In the genomic region with DNA sequence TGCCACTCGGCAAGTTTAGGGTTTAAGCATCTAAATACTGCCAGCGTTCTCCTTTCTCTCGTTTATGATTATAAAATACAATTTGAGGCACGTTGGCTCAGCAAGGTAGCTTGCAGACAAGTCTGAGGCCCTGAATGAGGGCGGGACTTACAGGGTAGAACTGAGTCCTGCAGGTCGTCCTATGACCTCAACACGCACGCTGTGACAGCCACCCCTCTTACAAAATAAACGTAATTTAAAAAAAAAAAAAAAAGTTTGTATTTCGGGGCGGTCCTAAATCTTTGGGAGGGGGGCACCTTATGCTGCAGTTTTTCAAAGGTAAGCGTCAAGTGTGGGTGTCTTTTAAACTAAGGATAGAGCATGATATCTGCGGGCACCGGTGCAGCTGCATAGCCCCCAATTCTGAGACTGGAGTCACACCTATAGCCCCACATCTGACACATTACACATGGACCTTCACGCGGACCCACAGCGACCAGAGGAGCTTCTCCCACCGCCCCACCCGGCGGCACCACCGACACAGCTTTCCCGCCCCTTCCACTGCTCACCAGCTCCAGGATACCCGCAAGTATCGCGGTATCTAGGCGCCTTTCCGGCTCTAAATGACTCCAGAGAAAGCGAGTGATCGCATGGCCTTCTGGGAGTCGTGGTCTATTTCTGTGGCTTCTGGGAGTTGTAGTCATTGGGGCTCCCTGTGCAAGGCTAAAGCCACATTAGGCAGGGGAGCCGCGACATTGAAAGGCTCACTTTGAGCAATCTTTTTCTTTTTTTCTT, we compare ENCODE assay signal across 7 mouse cellular contexts. TPM values are rescaled to one million over a fixed set of nuclear protein-coding genes. Genes with fewer than 3 reads are reported as not detected.
DNase-seq lines count a peak whose midpoint lies in the region; ATAC-seq lines count a peak whose summit lies in the region.

A gene (minus strand): TSS at position 603 of the 774 bp plus-strand sequence.

- DNase-seq in adrenal gland, postnatal 14 days: peak; percentile 94
- peak; percentile 98 for DNase-seq in embryonic facial prominence, embryonic 11.5 days (ENCODE audit: low spot score)
- peak; percentile 96 for DNase-seq in kidney, adult 11 months
- DNase-seq in limb, embryonic 10.5 days (ENCODE audit: low spot score): peak; percentile 91
- DNase-seq in spleen, adult 12 weeks (ENCODE audit: low spot score): peak; percentile 79

- no peaks in the 10 kb centered on the region for H3K36me3 ChIP-seq in embryonic facial prominence, embryonic 11.5 days (replicated peaks; ENCODE audit: control insufficient read depth, insufficient read depth, low read depth, low read length)
- no peaks in the 10 kb centered on the region for H3K36me3 ChIP-seq in limb, embryonic 10.5 days
- peaks cover 40% of the 10 kb centered on the region for H3K36me3 ChIP-seq in midbrain, embryonic 13.5 days

- H3K4me3 ChIP-seq in embryonic facial prominence, embryonic 11.5 days (ENCODE audit: low read depth, low read length): peak within 1 kb of the TSS; percentile 43
- peak within 1 kb of the TSS; percentile 62 for H3K4me3 ChIP-seq in limb, embryonic 10.5 days
- peak within 1 kb of the TSS; percentile 52 for H3K4me3 ChIP-seq in midbrain, embryonic 13.5 days (replicated peaks)

- ATAC-seq in embryonic facial prominence, embryonic 11.5 days (replicated peaks; ENCODE audit: insufficient number of reproducible peaks, low FRiP score, low TSS enrichment, low read depth): peak; percentile 92
- ATAC-seq in granulocyte monocyte progenitor cell, adult 5-6 weeks (replicated peaks; ENCODE audit: poor library complexity, severe bottlenecking): peak; percentile 96
- ATAC-seq in midbrain, embryonic 13.5 days: peak; percentile 98

- peak within 1 kb of the TSS; percentile 61 for H3K4me2 ChIP-seq in embryonic facial prominence, embryonic 11.5 days (ENCODE audit: low read depth, low read length)
- H3K4me2 ChIP-seq in midbrain, embryonic 13.5 days (replicated peaks): peak within 1 kb of the TSS; percentile 61

- WGBS in embryonic facial prominence, embryonic 11.5 days: 4% methylated on average over 32 of the region's 32 CpGs
- WGBS in limb, embryonic 10.5 days: 4% methylated on average over 32 of the region's 32 CpGs
- 3% methylated on average over 32 of the region's 32 CpGs for WGBS in midbrain, embryonic 13.5 days

- no peaks in the 10 kb centered on the region for H3K4me1 ChIP-seq in embryonic facial prominence, embryonic 11.5 days (ENCODE audit: control insufficient read depth, insufficient read depth, low read length)
- peaks cover 18% of the 10 kb centered on the region for H3K4me1 ChIP-seq in limb, embryonic 10.5 days
- H3K4me1 ChIP-seq in midbrain, embryonic 13.5 days (replicated peaks): peaks cover 7% of the 10 kb centered on the region

- H3K27ac ChIP-seq in embryonic facial prominence, embryonic 11.5 days (replicated peaks; ENCODE audit: low read depth, low read length): no peak within 1 kb of the TSS; the same call in 1 of the 2 replicates
- peak within 1 kb of the TSS; percentile 90 for H3K27ac ChIP-seq in limb, embryonic 10.5 days
- peak within 1 kb of the TSS; percentile 69; the same call in 1 of the 2 replicates for H3K27ac ChIP-seq in midbrain, embryonic 13.5 days

- H3K9me3 ChIP-seq in embryonic facial prominence, embryonic 11.5 days (replicated peaks; ENCODE audit: control insufficient read depth, low read length): no peaks in the 10 kb centered on the region
- H3K9me3 ChIP-seq in limb, embryonic 10.5 days (replicated peaks): no peaks in the 10 kb centered on the region
- H3K9me3 ChIP-seq in midbrain, embryonic 13.5 days: no peaks in the 10 kb centered on the region

- peak within 1 kb of the TSS; percentile 78 for H3K9ac ChIP-seq in embryonic facial prominence, embryonic 11.5 days (replicated peaks; ENCODE audit: low read length)
- H3K9ac ChIP-seq in midbrain, embryonic 13.5 days (replicated peaks): peak within 1 kb of the TSS; percentile 73

- no peaks in the 10 kb centered on the region for H3K27me3 ChIP-seq in embryonic facial prominence, embryonic 11.5 days (ENCODE audit: control insufficient read depth, insufficient read depth, low read length)
- no peaks in the 10 kb centered on the region for H3K27me3 ChIP-seq in limb, embryonic 10.5 days (ENCODE audit: low read depth, poor library complexity, severe bottlenecking)
- no peaks in the 10 kb centered on the region for H3K27me3 ChIP-seq in midbrain, embryonic 13.5 days

RNA-seq across cellular contexts. Expression of the gene that starts here (rescaled TPM):
- total RNA-seq in adrenal gland, postnatal 14 days (2021): 19.8 and 24.6 TPM in 2 replicates
- polyA plus RNA-seq in embryonic facial prominence, embryonic 11.5 days (2014; fragmentation: Nextera tagmentation; extraction: Ambion mirVana): 17.9 and 19.9 TPM in 2 replicates
- total RNA-seq in granulocyte monocyte progenitor cell, adult 5-6 weeks (2014; fragmentation: Nextera tagmentation): 19.4 and 25.2 TPM in 2 replicates
- total RNA-seq in granulocyte monocyte progenitor cell, adult 5-6 weeks (2017): 10.0 and 13.4 TPM in 2 replicates
- 22.4 and 28.5 TPM in 2 replicates for polyA plus RNA-seq in limb, embryonic 10.5 days (2016; fragmentation: Nextera tagmentation; extraction: Ambion mirVana)
- polyA plus RNA-seq in midbrain, embryonic 13.5 days (2015; fragmentation: Nextera tagmentation; extraction: Ambion mirVana): 26.2 and 28.4 TPM in 2 replicates
